Mouse (Mus musculus): Measurements from ENCODE around the gene Mapkbp1.

DNA sequence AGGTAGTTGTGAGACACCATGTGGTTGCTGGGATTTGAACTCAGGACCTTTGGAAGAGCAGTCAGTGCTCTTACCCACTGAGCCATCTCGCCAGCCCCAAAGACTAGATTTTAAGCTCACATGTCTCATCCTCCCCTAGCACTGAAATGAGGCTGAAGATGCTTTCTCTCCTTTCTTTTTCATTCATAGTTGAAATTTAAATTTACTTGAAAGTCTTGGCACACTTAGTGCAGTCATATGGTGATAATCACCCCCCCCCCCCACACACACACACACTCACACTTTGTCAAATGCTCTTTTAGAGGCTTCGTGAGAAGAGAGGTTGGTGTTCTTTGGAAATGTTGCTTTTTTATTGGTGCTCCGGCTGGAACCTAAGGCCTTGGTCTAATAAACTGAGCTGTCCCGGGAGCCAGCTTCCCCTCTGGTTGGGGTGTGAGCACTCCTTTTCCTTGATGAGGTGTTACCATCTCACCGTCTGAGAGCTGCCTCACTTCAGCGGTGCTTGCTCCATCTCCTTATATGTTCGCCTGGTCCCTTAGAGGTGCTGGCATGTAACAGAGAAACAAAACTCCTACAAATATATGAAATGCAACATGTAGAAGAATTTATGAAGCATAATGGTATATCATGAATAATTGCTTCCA is 8.0 kb downstream of the Mapkbp1 start:
- TF ChIP-seq POLR2A (IDR thresholded peaks at IDR 0.05; ENCODE audit: insufficient read depth, low read length) (no peak), CTCF (IDR thresholded peaks at IDR 0.05; ENCODE audit: low read depth, low read length) (no peak), EP300 (IDR thresholded peaks at IDR 0.05; ENCODE audit: insufficient read depth, low read depth, low read length) (no peak)

All from ES-Bruce4 (cell line).